Mouse (Mus musculus): ENCODE measurements around the gene Sertad3. TPM values are rescaled to one million over a fixed set of nuclear protein-coding genes. Genes with fewer than 3 reads are reported as not detected.
A peak's percentile ranks its signal among the peaks of the same experiment; 100 is the strongest.

Sertad3 gene
- polyA plus RNA-seq, 1 experiment from 2014 or later: 11.3 TPM

- Histone ChIP-seq H3K9me3 (no peaks in the 10 kb centered on the region), H3K9ac (0 out of 2 replicates have a peak overlapping the region, but pooled peaks have one; percentile 44), H3K4me2 (peak overlapping the region; percentile 88), H3K4me3 (peak overlapping the region; percentile 52), H3K27me3 (no peaks in the 10 kb centered on the region), H3K36me3 (no peaks in the 10 kb centered on the region), H3K27ac (replicated peaks) (peak overlapping the region; percentile 83), H3K4me1 (replicated peaks) (peaks cover 3% of the 10 kb centered on the region)
- WGBS: 42% methylated on average over 7 of the region's 7 CpGs
- ATAC-seq (ENCODE audit: low FRiP score, low read depth): no peak
Observed at GRCm38 (mm10) chr7:27472596-27472995, 972 bp upstream of the Sertad3 start.

GRCm38 (mm10) chr7:27473835-27474489, 394 bp downstream of the Sertad3 start:
- no peak for ATAC-seq (ENCODE audit: low FRiP score, low read depth)
- WGBS: under 1% methylated on average over 34 of the region's 34 CpGs
- peaks cover 3% of the 10 kb centered on the region; the same call in 1 of the 2 replicates for H3K36me3 ChIP-seq
- H3K4me1 ChIP-seq (replicated peaks): peaks cover 3% of the 10 kb centered on the region
- H3K27me3 ChIP-seq: no peaks in the 10 kb centered on the region
- H3K9me3 ChIP-seq: no peaks in the 10 kb centered on the region
- peak overlapping the region; percentile 52 for H3K4me3 ChIP-seq
- H3K4me2 ChIP-seq: peak overlapping the region; percentile 88
- H3K9ac ChIP-seq: peak overlapping the region; percentile 44
- H3K27ac ChIP-seq (replicated peaks): peak overlapping the region; percentile 83

GRCm38 (mm10) chr7:27474490-27474954, 954 bp downstream of the Sertad3 start:
- H3K9me3 ChIP-seq: no peaks in the 10 kb centered on the region
- peaks cover 3% of the 10 kb centered on the region; the same call in 1 of the 2 replicates for H3K36me3 ChIP-seq
- H3K4me3 ChIP-seq: peak overlapping the region; percentile 52
- peak overlapping the region; percentile 88 for H3K4me2 ChIP-seq
- H3K27me3 ChIP-seq: no peaks in the 10 kb centered on the region
- peak overlapping the region; percentile 44 for H3K9ac ChIP-seq
- peak overlapping the region; percentile 83 for H3K27ac ChIP-seq (replicated peaks)
- ATAC-seq (ENCODE audit: low FRiP score, low read depth): peak; percentile 94
- H3K4me1 ChIP-seq (replicated peaks): peaks cover 3% of the 10 kb centered on the region
- under 1% methylated on average over 22 of the region's 23 CpGs for WGBS

- 98% methylated on average over 2 of the region's 2 CpGs for WGBS
- peaks cover 3% of the 10 kb centered on the region for H3K4me1 ChIP-seq (replicated peaks)
- peak overlapping the region; percentile 88; the same call in 1 of the 2 replicates for H3K4me2 ChIP-seq
- H3K9me3 ChIP-seq: no peaks in the 10 kb centered on the region
- peaks cover 3% of the 10 kb centered on the region; the same call in 1 of the 2 replicates for H3K36me3 ChIP-seq
- no peak for ATAC-seq (ENCODE audit: low FRiP score, low read depth)
- no peak overlapping the region for H3K4me3 ChIP-seq
- H3K9ac ChIP-seq: no peak overlapping the region
- no peaks in the 10 kb centered on the region for H3K27me3 ChIP-seq
- no peak overlapping the region for H3K27ac ChIP-seq (replicated peaks)
Observed at GRCm38 (mm10) chr7:27475596-27475995, 2.0 kb downstream of the Sertad3 start.

GRCm38 (mm10) chr7:27476098-27476635, 2.6 kb downstream of the Sertad3 start:
- Histone ChIP-seq H3K9me3 (no peaks in the 10 kb centered on the region), H3K4me1 (replicated peaks) (peaks cover 7% of the 10 kb centered on the region), H3K4me3 (no peak overlapping the region), H3K27ac (replicated peaks) (no peak overlapping the region), H3K27me3 (no peaks in the 10 kb centered on the region), H3K4me2 (no peak overlapping the region), H3K9ac (no peak overlapping the region), H3K36me3 (peaks cover 3% of the 10 kb centered on the region; the same call in 1 of the 2 replicates)
- 96% methylated on average over 14 of the region's 14 CpGs for WGBS
- no peak for ATAC-seq (ENCODE audit: low FRiP score, low read depth)

GRCm38 (mm10) chr7:27478561-27478960, 5.0 kb downstream of the Sertad3 start:
- Histone ChIP-seq H3K4me2 (no peak overlapping the region), H3K9ac (no peak overlapping the region), H3K27me3 (no peaks in the 10 kb centered on the region), H3K9me3 (no peaks in the 10 kb centered on the region), H3K27ac (replicated peaks) (no peak overlapping the region), H3K36me3 (peaks cover 3% of the 10 kb centered on the region; the same call in 1 of the 2 replicates), H3K4me1 (replicated peaks) (peaks cover 12% of the 10 kb centered on the region), H3K4me3 (no peak overlapping the region)
- no peak for ATAC-seq (ENCODE audit: low FRiP score, low read depth)
- 88% methylated on average over 7 of the region's 7 CpGs for WGBS

GRCm38 (mm10) chr7:27479750-27480149, 6.2 kb downstream of the Sertad3 start:
- H3K27ac ChIP-seq (replicated peaks): no peak overlapping the region
- no peaks in the 10 kb centered on the region for H3K27me3 ChIP-seq
- no peak for ATAC-seq (ENCODE audit: low FRiP score, low read depth)
- H3K4me2 ChIP-seq: no peak overlapping the region
- 89% methylated on average over 1 of the region's 1 CpGs for WGBS
- H3K36me3 ChIP-seq: peaks cover 3% of the 10 kb centered on the region; the same call in 1 of the 2 replicates
- H3K9ac ChIP-seq: no peak overlapping the region
- no peaks in the 10 kb centered on the region for H3K9me3 ChIP-seq
- H3K4me3 ChIP-seq: no peak overlapping the region
- peaks cover 12% of the 10 kb centered on the region for H3K4me1 ChIP-seq (replicated peaks)

- Histone ChIP-seq H3K4me1 (replicated peaks) (peaks cover 12% of the 10 kb centered on the region), H3K4me3 (no peak overlapping the region), H3K9me3 (no peaks in the 10 kb centered on the region), H3K36me3 (peaks cover 3% of the 10 kb centered on the region; the same call in 1 of the 2 replicates), H3K9ac (no peak overlapping the region), H3K4me2 (peak overlapping the region; percentile 72; the same call in 1 of the 2 replicates), H3K27ac (replicated peaks) (0 out of 2 replicates have a peak overlapping the region, but pooled peaks have one; percentile 44), H3K27me3 (no peaks in the 10 kb centered on the region)
- ATAC-seq (ENCODE audit: low FRiP score, low read depth): no peak
- 82% methylated on average over 3 of the region's 3 CpGs for WGBS
Observed at GRCm38 (mm10) chr7:27480506-27480905, 6.9 kb downstream of the Sertad3 start.

- peak overlapping the region; percentile 31 for H3K4me3 ChIP-seq
- ATAC-seq (ENCODE audit: low FRiP score, low read depth): no peak
- no peaks in the 10 kb centered on the region for H3K9me3 ChIP-seq
- peak overlapping the region; percentile 41 for H3K9ac ChIP-seq
- peak overlapping the region; percentile 68 for H3K27ac ChIP-seq (replicated peaks)
- H3K36me3 ChIP-seq: peaks cover 3% of the 10 kb centered on the region; the same call in 1 of the 2 replicates
- WGBS: 13% methylated on average over 11 of the region's 11 CpGs
- peaks cover 13% of the 10 kb centered on the region for H3K4me1 ChIP-seq (replicated peaks)
- peak overlapping the region; percentile 72 for H3K4me2 ChIP-seq
- no peaks in the 10 kb centered on the region for H3K27me3 ChIP-seq
Observed at GRCm38 (mm10) chr7:27480927-27481626, 7.5 kb downstream of the Sertad3 start.

- Histone ChIP-seq H3K36me3 (peaks cover 3% of the 10 kb centered on the region; the same call in 1 of the 2 replicates), H3K4me2 (peak overlapping the region; percentile 72), H3K4me3 (peak overlapping the region; percentile 31), H3K4me1 (replicated peaks) (peaks cover 17% of the 10 kb centered on the region), H3K9ac (peak overlapping the region; percentile 41), H3K9me3 (no peaks in the 10 kb centered on the region), H3K27ac (replicated peaks) (peak overlapping the region; percentile 68), H3K27me3 (no peaks in the 10 kb centered on the region)
- peak; percentile 80 for ATAC-seq (ENCODE audit: low FRiP score, low read depth)
- 3% methylated on average over 8 of the region's 12 CpGs for WGBS
Observed at GRCm38 (mm10) chr7:27481627-27481969, 8.0 kb downstream of the Sertad3 start.

GRCm38 (mm10) chr7:27483860-27484259, 10.3 kb downstream of the Sertad3 start:
- Histone ChIP-seq H3K9me3 (no peaks in the 10 kb centered on the region), H3K9ac (no peak overlapping the region), H3K4me3 (no peak overlapping the region), H3K27ac (replicated peaks) (no peak overlapping the region), H3K27me3 (no peaks in the 10 kb centered on the region), H3K4me1 (replicated peaks) (peaks cover 29% of the 10 kb centered on the region), H3K4me2 (no peak overlapping the region), H3K36me3 (no peaks in the 10 kb centered on the region)
- WGBS: 89% methylated on average over 4 of the region's 4 CpGs
- ATAC-seq (ENCODE audit: low FRiP score, low read depth): no peak
